Mouse (Mus musculus) MEL (cell line): ENCODE measurements at regions not wholly inside any gene's neighbourhood (a gene's known extent, or its start where the extent isn't known, plus 50 kb on each side); places are given as distances from the start of the nearest gene placed in this dataset.

Source experiments
- DNase-seq: peaks from one replicate; pipeline ENCODE4 v3.0.0; 2011; ENCODE audit warnings: low read depth, low spot score
- H3K27ac ChIP-seq: 2 replicates; pipeline ENCODE4 v1.5.1; 2012; ENCODE audit warnings: low read depth, mild to moderate bottlenecking, control low read depth, low read length, moderate library complexity; ENCODE audit not compliant: control insufficient read depth
- H3K27me3 ChIP-seq, 2 experiments: fragments of 150-350 bp in 1 of 2; sonication (generic) in 1 of 2; 2 replicates each; pipeline ENCODE4 v1.6.1; 2012; ENCODE audit warnings: low read length in 2 of 2, mild to moderate bottlenecking in 2 of 2, improper control_type of control experiment in 1 of 2, moderate library complexity in 1 of 2; ENCODE audit not compliant: insufficient read depth in 2 of 2, control insufficient read depth in 1 of 2
- H3K36me3 ChIP-seq, 2 experiments: 2 replicates each; pipeline ENCODE4 v1.6.1; 2012 to 2014; ENCODE audit warnings: low read length in 2 of 2, improper control_type of control experiment in 1 of 2, inconsistent platforms in 1 of 2, mild to moderate bottlenecking in 1 of 2; ENCODE audit not compliant: insufficient read depth in 2 of 2, control insufficient read depth in 1 of 2
- H3K4me1 ChIP-seq, 2 experiments: fragments of 150-350 bp in 1 of 2; sonication (generic) in 1 of 2; 2 replicates each; pipeline ENCODE4 v1.6.1; 2012; ENCODE audit warnings: low read length in 2 of 2, improper control_type of control experiment in 1 of 2, mild to moderate bottlenecking in 1 of 2; ENCODE audit not compliant: insufficient read depth in 2 of 2, control insufficient read depth in 1 of 2
- H3K4me3 ChIP-seq, 2 experiments: fragments of 150-350 bp in 1 of 2; sonication (generic) in 1 of 2; 2 replicates each; pipeline ENCODE4 v1.5.1; 2012; ENCODE audit warnings: low read depth in 2 of 2, low read length in 2 of 2, mild to moderate bottlenecking in 2 of 2, moderate library complexity in 2 of 2, control low read depth in 1 of 2, improper control_type of control experiment in 1 of 2; ENCODE audit not compliant: control insufficient read depth in 1 of 2, insufficient read depth in 1 of 2
- H3K79me2 ChIP-seq: 2 replicates; pipeline ENCODE4 v1.6.1; 2012; ENCODE audit warnings: mild to moderate bottlenecking, low read length, moderate library complexity; ENCODE audit not compliant: control insufficient read depth, poor library complexity, insufficient read depth
- H3K9ac ChIP-seq: 2 replicates; pipeline ENCODE4 v1.6.1; 2012; ENCODE audit warnings: low read depth, mild to moderate bottlenecking, control low read depth, low read length, moderate library complexity; ENCODE audit not compliant: control insufficient read depth, poor library complexity, severe bottlenecking
- H3K9me3 ChIP-seq: fragments of 150-350 bp; sonication (generic); replicated peaks from 2 replicates; pipeline ENCODE4 v1.6.1; 2012; ENCODE audit warnings: mild to moderate bottlenecking, low read length, improper control_type of control experiment, moderate library complexity; ENCODE audit not compliant: insufficient read depth
- BHLHE40 ChIP-seq: IDR thresholded peaks from 2 replicates; pipeline ENCODE4 v1.6.1; 2012; ENCODE audit warnings: low read depth, mild to moderate bottlenecking, inconsistent platforms, low read length, improper control_type of control experiment, borderline replicate concordance
- CHD2 ChIP-seq: IDR thresholded peaks from 2 replicates; pipeline ENCODE4 v1.6.1; 2011; ENCODE audit warnings: low read length, improper control_type of control experiment
- E2F4 ChIP-seq: IDR thresholded peaks from 2 replicates; pipeline ENCODE4 v1.6.1; 2011; ENCODE audit warnings: low read depth, low read length, improper control_type of control experiment, borderline replicate concordance
- ELF1 ChIP-seq: IDR thresholded peaks from 2 replicates; pipeline ENCODE4 v1.6.1; 2014; ENCODE audit warnings: low read depth, mild to moderate bottlenecking, inconsistent platforms, low read length, improper control_type of control experiment, moderate library complexity
- EP300 ChIP-seq, 2 experiments: IDR thresholded peaks; 2 replicates each; pipeline ENCODE4 v1.6.1; 2011; ENCODE audit warnings: improper control_type of control experiment in 2 of 2, low read length in 2 of 2, low read depth in 1 of 2, mild to moderate bottlenecking in 1 of 2
- ETS1 ChIP-seq: IDR thresholded peaks from 2 replicates; pipeline ENCODE4 v1.6.1; 2012; ENCODE audit warnings: low read depth, mild to moderate bottlenecking, inconsistent platforms, low read length, improper control_type of control experiment, moderate library complexity
- GABPA ChIP-seq: IDR thresholded peaks from 2 replicates; pipeline ENCODE4 v1.6.1; 2012; ENCODE audit warnings: low read depth, mild to moderate bottlenecking, inconsistent platforms, low read length, improper control_type of control experiment, moderate library complexity
- GATA1 ChIP-seq: IDR thresholded peaks from 2 replicates; pipeline ENCODE4 v1.6.1; 2011; ENCODE audit warnings: low read depth, low read length, improper control_type of control experiment
- HCFC1 ChIP-seq: IDR thresholded peaks from 2 replicates; pipeline ENCODE4 v1.6.1; 2012; ENCODE audit warnings: low read depth, mild to moderate bottlenecking, inconsistent platforms, low read length, improper control_type of control experiment, moderate library complexity
- JUND ChIP-seq: IDR thresholded peaks from 2 replicates; pipeline ENCODE4 v1.6.1; 2011; ENCODE audit warnings: low read depth, mild to moderate bottlenecking, improper control_type of control experiment, low read length
- MAFK ChIP-seq: IDR thresholded peaks from 2 replicates; pipeline ENCODE4 v1.6.1; 2011; ENCODE audit warnings: low read depth, mild to moderate bottlenecking, low read length, improper control_type of control experiment, borderline replicate concordance
- MAX ChIP-seq: IDR thresholded peaks from 2 replicates; pipeline ENCODE4 v1.6.1; 2011; ENCODE audit warnings: low read length, improper control_type of control experiment
- MAZ ChIP-seq: IDR thresholded peaks from 2 replicates; pipeline ENCODE4 v1.6.1; 2012; ENCODE audit warnings: low read depth, mild to moderate bottlenecking, inconsistent platforms, low read length, improper control_type of control experiment
- MEF2A ChIP-seq: IDR thresholded peaks from 2 replicates; pipeline ENCODE4 v1.6.1; 2014; ENCODE audit warnings: low read depth, mild to moderate bottlenecking, inconsistent platforms, low read length, improper control_type of control experiment; ENCODE audit not compliant: poor library complexity, insufficient replicate concordance, severe bottlenecking; ENCODE audit errors: extremely low read depth
- MXI1 ChIP-seq: IDR thresholded peaks from 2 replicates; pipeline ENCODE4 v1.6.1; 2011; ENCODE audit warnings: mild to moderate bottlenecking, low read depth, low read length, improper control_type of control experiment
- MYB ChIP-seq: IDR thresholded peaks from 2 replicates; pipeline ENCODE4 v1.6.1; 2011; ENCODE audit warnings: mild to moderate bottlenecking, low read depth, low read length, improper control_type of control experiment
- NRF1 ChIP-seq: IDR thresholded peaks from 2 replicates; pipeline ENCODE4 v1.6.1; 2014; ENCODE audit warnings: low read depth, mild to moderate bottlenecking, inconsistent platforms, low read length, improper control_type of control experiment, moderate library complexity; ENCODE audit not compliant: poor library complexity, insufficient read depth, severe bottlenecking
- POLR2A ChIP-seq, 2 experiments: IDR thresholded peaks; 2 replicates each; pipeline ENCODE4 v1.6.1; 2011 to 2012; ENCODE audit warnings: low read length in 2 of 2, mild to moderate bottlenecking in 2 of 2, control low read depth in 1 of 2, improper control_type of control experiment in 1 of 2, low read depth in 1 of 2, moderate library complexity in 1 of 2; ENCODE audit not compliant: control insufficient read depth in 1 of 2, insufficient read depth in 1 of 2, poor library complexity in 1 of 2
- POLR2AphosphoS2 ChIP-seq: IDR thresholded peaks from 2 replicates; pipeline ENCODE4 v1.6.1; 2011; ENCODE audit warnings: low read length, improper control_type of control experiment
- RCOR1 ChIP-seq: IDR thresholded peaks from 2 replicates; pipeline ENCODE4 v1.6.1; 2012; ENCODE audit warnings: low read depth, mild to moderate bottlenecking, inconsistent platforms, low read length, improper control_type of control experiment
- SIN3A ChIP-seq: IDR thresholded peaks from 2 replicates; pipeline ENCODE4 v1.6.1; 2012; ENCODE audit warnings: low read length, improper control_type of control experiment, inconsistent platforms
- SMC3 ChIP-seq: IDR thresholded peaks from 2 replicates; pipeline ENCODE4 v1.6.1; 2011; ENCODE audit warnings: low read depth, low read length, improper control_type of control experiment
- TAL1 ChIP-seq: IDR thresholded peaks from 2 replicates; pipeline ENCODE4 v1.6.1; 2012; ENCODE audit warnings: mild to moderate bottlenecking, inconsistent platforms, low read length, moderate library complexity, mixed read lengths
- TBP ChIP-seq: IDR thresholded peaks from 2 replicates; pipeline ENCODE4 v1.8.0; 2011; ENCODE audit warnings: low read depth, low read length, improper control_type of control experiment
- TCF12 ChIP-seq: IDR thresholded peaks from 2 replicates; pipeline ENCODE4 v1.6.1; 2014; ENCODE audit warnings: low read depth, mild to moderate bottlenecking, inconsistent platforms, low read length, improper control_type of control experiment, moderate library complexity
- UBTF ChIP-seq: IDR thresholded peaks from 2 replicates; pipeline ENCODE4 v1.6.1; 2012; ENCODE audit warnings: low read depth, mild to moderate bottlenecking, inconsistent platforms, low read length, improper control_type of control experiment, moderate library complexity, borderline replicate concordance; ENCODE audit not compliant: insufficient read depth
- ZMIZ1 ChIP-seq: IDR thresholded peaks from 2 replicates; pipeline ENCODE4 v1.6.1; 2012; ENCODE audit warnings: low read depth, mild to moderate bottlenecking, inconsistent platforms, low read length, improper control_type of control experiment, moderate library complexity
- ZNF384 ChIP-seq: IDR thresholded peaks from 2 replicates; pipeline ENCODE4 v1.6.1; 2012; ENCODE audit warnings: low read depth, mild to moderate bottlenecking, inconsistent platforms, low read length, improper control_type of control experiment

DNA sequence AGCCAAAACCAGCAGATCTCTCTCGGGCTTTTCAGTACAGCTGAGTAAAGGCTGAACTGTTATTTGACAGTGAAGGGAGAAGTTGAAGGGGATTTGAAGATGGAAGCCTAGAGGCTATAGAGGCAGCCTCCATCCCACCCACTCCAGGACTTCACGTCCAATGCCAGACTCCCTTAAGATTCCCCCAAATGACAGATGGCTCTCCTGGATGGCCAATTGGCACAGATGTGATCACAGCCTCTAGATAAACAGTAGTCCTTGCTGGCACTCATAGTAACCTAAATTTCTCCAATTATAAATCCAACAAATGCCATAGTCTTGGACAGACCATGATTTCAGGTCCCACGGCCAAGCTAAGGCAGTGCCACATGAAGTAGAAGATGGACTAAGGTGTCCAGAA is 312.1 kb upstream of the Rora start:
- no peak for DNase-seq

DNA sequence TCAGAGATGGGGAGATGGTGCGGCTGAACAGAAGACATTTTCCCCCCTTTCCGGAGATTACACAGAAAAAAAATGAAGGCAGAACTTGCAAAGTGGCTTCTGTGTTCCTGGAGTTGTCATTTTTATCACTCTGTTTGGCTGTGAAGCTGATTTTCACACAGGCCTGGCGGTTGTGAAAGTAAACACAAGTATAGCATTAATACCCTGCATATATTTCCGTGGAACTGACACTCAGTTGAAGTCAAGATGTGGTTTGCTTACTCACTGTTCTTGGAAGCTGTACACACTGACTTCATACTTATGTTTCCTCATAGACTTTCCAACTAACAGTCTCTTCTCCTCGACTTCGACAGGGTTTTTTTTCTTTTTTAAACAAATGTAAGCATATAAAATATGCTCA is 306.2 kb upstream of the Rora start:
- DNase-seq: no peak
- Histone ChIP-seq H3K9ac (no peak overlapping the region), H3K36me3 (no peaks in the 10 kb centered on the region), H3K4me1 (no peaks in the 10 kb centered on the region), H3K9me3 (no peaks in the 10 kb centered on the region), H3K27ac (no peak overlapping the region), H3K4me3 (no peak overlapping the region), H3K27me3 (no peaks in the 10 kb centered on the region), H3K79me2 (no peaks in the 10 kb centered on the region)
- no peak for TF ChIP-seq UBTF
- no peak for TF ChIP-seq POLR2A (IDR thresholded peaks at IDR 0.05; ENCODE audit: control insufficient read depth in 1 of 2, insufficient read depth in 1 of 2, low read depth in 1 of 2, low read length in 2 of 2, poor library complexity in 1 of 2)
- TF ChIP-seq SMC3: no peak
- TF ChIP-seq MAX: no peak
- no peak for TF ChIP-seq BHLHE40
- TF ChIP-seq HCFC1: no peak
- no peak for TF ChIP-seq MAFK
- TF ChIP-seq ELF1: no peak
- no peak for TF ChIP-seq MXI1
- no peak for TF ChIP-seq POLR2AphosphoS2
- no peak for TF ChIP-seq GABPA
- no peak for TF ChIP-seq RCOR1
- TF ChIP-seq JUND: no peak
- no peak for TF ChIP-seq TCF12
- TF ChIP-seq NRF1: no peak
- TF ChIP-seq ZNF384: no peak
- TF ChIP-seq MYB: no peak
- no peak for TF ChIP-seq GATA1
- no peak for TF ChIP-seq ETS1
- no peak for TF ChIP-seq TAL1
- TF ChIP-seq, all 39 proteins: peak for 0

More for the DNA sequence above, 312.1 kb upstream of the Rora start:
- TF ChIP-seq MAZ (no peak), MAX (no peak), MYB (no peak), MEF2A (no peak), TAL1 (no peak), CHD2 (no peak), NRF1 (no peak), TBP (no peak), EP300 (IDR thresholded peaks at IDR 0.05; ENCODE audit: low read depth in 1 of 2, low read length in 2 of 2) (no peak), POLR2AphosphoS2 (no peak), SIN3A (no peak), GABPA (no peak), ZMIZ1 (no peak), UBTF (no peak), E2F4 (no peak)
- no peak overlapping the region for H3K27ac ChIP-seq
- H3K4me1 ChIP-seq: no peaks in the 10 kb centered on the region
- no peak overlapping the region for H3K9ac ChIP-seq
- H3K9me3 ChIP-seq: no peaks in the 10 kb centered on the region
- H3K27me3 ChIP-seq: no peaks in the 10 kb centered on the region
- no peaks in the 10 kb centered on the region for H3K79me2 ChIP-seq
- no peak overlapping the region for H3K4me3 ChIP-seq
- H3K36me3 ChIP-seq: no peaks in the 10 kb centered on the region
